Mouse (Mus musculus): ENCODE measurements at regions not wholly inside any gene's neighbourhood (a gene's known extent, or its start where the extent isn't known, plus 50 kb on each side); places are given as distances from the start of the nearest gene placed in this dataset.

- no peak for DNase-seq (ENCODE audit: low read depth)
Measured at GRCm38 (mm10) chr3:54443791-54444190, 82.9 kb downstream of the Postn start.

GRCm38 (mm10) chr3:54446889-54447288, 86.0 kb downstream of the Postn start:
- DNase-seq (ENCODE audit: low read depth): no peak

- no peak for DNase-seq (ENCODE audit: low read depth)
Measured at GRCm38 (mm10) chr3:54457416-54457815, 96.5 kb downstream of the Postn start.

GRCm38 (mm10) chr3:54461366-54461765, 100.5 kb downstream of the Postn start:
- no peak for DNase-seq (ENCODE audit: low read depth)

GRCm38 (mm10) chr3:54466097-54466496, 105.2 kb downstream of the Postn start:
- DNase-seq (ENCODE audit: low read depth): no peak

GRCm38 (mm10) chr3:54474209-54474608, 113.3 kb downstream of the Postn start:
- DNase-seq (ENCODE audit: low read depth): no peak

GRCm38 (mm10) chr3:54475879-54476278, 115.0 kb downstream of the Postn start:
- no peak for DNase-seq (ENCODE audit: low read depth)

- DNase-seq (ENCODE audit: low read depth): no peak
Measured at GRCm38 (mm10) chr3:54477986-54478385, 117.1 kb downstream of the Postn start.

- no peak for DNase-seq (ENCODE audit: low read depth)
Measured at GRCm38 (mm10) chr3:54480251-54480650, 119.3 kb downstream of the Postn start.

GRCm38 (mm10) chr3:54487346-54487745, 126.4 kb downstream of the Postn start:
- no peak for DNase-seq (ENCODE audit: low read depth)

GRCm38 (mm10) chr3:54487844-54488243, 126.9 kb downstream of the Postn start:
- no peak for DNase-seq (ENCODE audit: low read depth)

- no peak for DNase-seq (ENCODE audit: low read depth)
Measured at GRCm38 (mm10) chr3:54490249-54490900, 129.5 kb downstream of the Postn start.

GRCm38 (mm10) chr3:54493567-54493966, 132.7 kb downstream of the Postn start:
- no peak for DNase-seq (ENCODE audit: low read depth)

- DNase-seq (ENCODE audit: low read depth): no peak
Measured at GRCm38 (mm10) chr3:54504997-54505396, 144.1 kb downstream of the Postn start.

- DNase-seq (ENCODE audit: low read depth): no peak
Measured at GRCm38 (mm10) chr3:54507575-54507974, 146.7 kb downstream of the Postn start.

GRCm38 (mm10) chr3:54508906-54509305, 148.0 kb downstream of the Postn start:
- DNase-seq (ENCODE audit: low read depth): no peak

GRCm38 (mm10) chr3:54517251-54517650, 156.3 kb downstream of the Postn start:
- no peak for DNase-seq (ENCODE audit: low read depth)

GRCm38 (mm10) chr3:54522716-54523115, 161.8 kb downstream of the Postn start:
- DNase-seq (ENCODE audit: low read depth): no peak

- no peak for DNase-seq (ENCODE audit: low read depth)
Measured at GRCm38 (mm10) chr3:54526618-54527017, 165.7 kb downstream of the Postn start.

GRCm38 (mm10) chr3:54528292-54528691, 164.3 kb upstream of the Supt20 start:
- DNase-seq (ENCODE audit: low read depth): no peak

- no peak for DNase-seq (ENCODE audit: low read depth)
Measured at GRCm38 (mm10) chr3:54530251-54530650, 162.4 kb upstream of the Supt20 start.

GRCm38 (mm10) chr3:54535361-54535760, 157.2 kb upstream of the Supt20 start:
- DNase-seq (ENCODE audit: low read depth): no peak

GRCm38 (mm10) chr3:54538055-54538454, 154.6 kb upstream of the Supt20 start:
- no peak for DNase-seq (ENCODE audit: low read depth)

GRCm38 (mm10) chr3:54540540-54541080, 152.0 kb upstream of the Supt20 start:
- no peak for DNase-seq (ENCODE audit: low read depth)

All from c-Kit-positive CD71-negative TER-119-negative erythroid progenitor cells, embryonic 14.5 days (primary cell).